Comparison of ENCODE assay signal across 10 mouse cellular contexts in the genomic region with DNA sequence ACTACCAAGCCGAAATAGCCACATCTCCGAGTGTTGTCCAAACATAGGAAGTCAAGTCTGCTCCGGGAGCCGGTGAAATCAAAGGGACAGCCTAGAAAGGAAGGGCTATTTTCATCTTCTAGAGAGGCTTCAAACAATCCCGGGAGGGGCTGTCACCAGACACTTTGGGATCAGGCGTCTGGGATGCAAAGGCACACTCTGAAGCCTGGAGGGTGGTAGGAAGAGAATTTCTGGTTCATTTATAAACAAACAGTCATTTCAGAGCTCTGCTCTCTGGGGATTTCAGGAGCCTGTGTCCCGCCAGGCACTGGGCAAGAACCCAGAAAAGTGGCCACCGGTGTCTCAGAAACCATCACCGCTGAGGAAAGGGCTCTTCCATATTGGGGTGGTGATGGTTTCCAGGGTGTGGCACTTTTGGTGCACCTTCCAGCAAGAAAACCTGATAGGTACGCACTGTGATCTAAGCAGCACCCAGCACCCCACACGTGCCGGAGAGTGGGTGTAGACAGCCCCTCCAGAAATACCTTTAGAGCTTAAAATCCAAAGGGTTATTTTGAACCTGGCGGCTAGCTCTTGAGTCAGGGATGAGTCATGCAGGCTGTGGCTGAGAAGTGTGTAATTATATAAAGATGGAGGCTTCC. TPM values are rescaled to one million over a fixed set of nuclear protein-coding genes. Genes with fewer than 3 reads are reported as not detected.
A peak's percentile ranks its signal among the peaks of the same experiment; 100 is the strongest.
DNase-seq lines count a peak whose midpoint lies in the region; ATAC-seq and TF ChIP-seq lines count a peak whose summit lies in the region.
"Had no signal": no experiment of that assay in that cellular context is flagged by ENCODE, and none has a peak within 500 bp of the region (broad histone marks: within the 10 kb centered on the region; RNA-seq: fewer than 3 reads in every experiment).

No protein-coding gene starts in this region.

- ATAC-seq in intestine, embryonic 14.5 days (replicated peaks; ENCODE audit: low FRiP score, low TSS enrichment, low read depth): no peak
- no peak for ATAC-seq in intestine, postnatal 0 days
- ATAC-seq in embryonic facial prominence, embryonic 15.5 days (ENCODE audit: insufficient number of reproducible peaks, low FRiP score, low TSS enrichment, low read depth): no peak
- ATAC-seq: midbrain, embryonic 15.5 days had no signal

- no peak overlapping the region for H3K4me2 ChIP-seq in intestine, embryonic 14.5 days (ENCODE audit: low read length)
- no peak overlapping the region for H3K4me2 ChIP-seq in intestine, postnatal 0 days (replicated peaks; ENCODE audit: low read depth)
- no peak overlapping the region for H3K4me2 ChIP-seq in embryonic facial prominence, embryonic 15.5 days (replicated peaks)
- H3K4me2 ChIP-seq: embryonic facial prominence, embryonic 12.5 days; midbrain, embryonic 15.5 days had no signal

- 33% methylated on average over 13 of the region's 13 CpGs for WGBS in intestine, embryonic 14.5 days
- 49% methylated on average over 13 of the region's 13 CpGs for WGBS in intestine, postnatal 0 days
- WGBS in embryonic facial prominence, embryonic 15.5 days: 40% methylated on average over 13 of the region's 13 CpGs
- 35% methylated on average over 13 of the region's 13 CpGs for WGBS in olfactory bulb, adult 2 months
- WGBS in thymus, adult 2 months: 92% methylated on average over 13 of the region's 13 CpGs

- peak overlapping the region; percentile 67; the same call in 1 of the 2 replicates for H3K27ac ChIP-seq in intestine, embryonic 14.5 days (ENCODE audit: low read depth)
- H3K27ac ChIP-seq in intestine, postnatal 0 days (ENCODE audit: low read depth, low read length): no peak overlapping the region
- H3K27ac ChIP-seq in embryonic facial prominence, embryonic 15.5 days (replicated peaks): peak overlapping the region; percentile 60; the same call in 1 of the 2 replicates
- H3K27ac ChIP-seq in olfactory bulb, adult 2 months (ENCODE audit: insufficient read depth, low read depth, low read length): peak overlapping the region; percentile 98
- H3K27ac ChIP-seq in thymus, adult 2 months (ENCODE audit: control insufficient read depth, insufficient read depth, low read length): no peak overlapping the region
- H3K27ac ChIP-seq: midbrain, embryonic 15.5 days had no signal

- TF ChIP-seq POLR2A in olfactory bulb, adult 2 months (IDR thresholded peaks at IDR 0.05; ENCODE audit: insufficient read depth, low read depth, low read length): no peak
- no peak for TF ChIP-seq POLR2A in thymus, adult 2 months (IDR thresholded peaks at IDR 0.05; ENCODE audit: control insufficient read depth, extremely low read depth, insufficient read depth, low read length, poor library complexity)

- no peak overlapping the region for H3K4me3 ChIP-seq in intestine, embryonic 14.5 days (ENCODE audit: low read depth, low read length)
- H3K4me3 ChIP-seq in intestine, postnatal 0 days (ENCODE audit: low read depth, low read length): no peak overlapping the region
- no peak overlapping the region for H3K4me3 ChIP-seq in embryonic facial prominence, embryonic 15.5 days (replicated peaks)
- no peak overlapping the region for H3K4me3 ChIP-seq in olfactory bulb, adult 2 months (ENCODE audit: insufficient read depth, low read depth, low read length)
- no peak overlapping the region for H3K4me3 ChIP-seq in thymus, adult 2 months (ENCODE audit: control insufficient read depth, insufficient read depth, low read length)
- H3K4me3 ChIP-seq: embryonic facial prominence, embryonic 12.5 days; midbrain, embryonic 15.5 days had no signal

- no peaks in the 10 kb centered on the region for H3K36me3 ChIP-seq in intestine, embryonic 14.5 days (ENCODE audit: control insufficient read depth, insufficient read depth, low read length)
- H3K36me3 ChIP-seq in intestine, postnatal 0 days (ENCODE audit: control insufficient read depth, insufficient read depth): no peaks in the 10 kb centered on the region
- H3K36me3 ChIP-seq in embryonic facial prominence, embryonic 15.5 days: no peaks in the 10 kb centered on the region
- H3K36me3 ChIP-seq in thymus, adult 2 months (ENCODE audit: control insufficient read depth, insufficient read depth, low read length): no peaks in the 10 kb centered on the region
- H3K36me3 ChIP-seq: embryonic facial prominence, embryonic 12.5 days; midbrain, embryonic 15.5 days had no signal

- peaks cover 26% of the 10 kb centered on the region for H3K4me1 ChIP-seq in intestine, embryonic 14.5 days (replicated peaks; ENCODE audit: control insufficient read depth, insufficient read depth, low read length)
- H3K4me1 ChIP-seq in intestine, postnatal 0 days (replicated peaks; ENCODE audit: control insufficient read depth, insufficient read depth, low read length): no peaks in the 10 kb centered on the region; the same call in none of the 2 replicates
- H3K4me1 ChIP-seq in embryonic facial prominence, embryonic 15.5 days: peaks cover 25% of the 10 kb centered on the region
- H3K4me1 ChIP-seq in olfactory bulb, adult 2 months (ENCODE audit: control insufficient read depth, insufficient read depth, low read length): peaks cover 44% of the 10 kb centered on the region
- H3K4me1 ChIP-seq in thymus, adult 2 months (replicated peaks; ENCODE audit: control insufficient read depth, insufficient read depth, low read length): peaks cover 13% of the 10 kb centered on the region

- no peak for DNase-seq in intestine, embryonic 14.5 days (ENCODE audit: low spot score)
- DNase-seq in kidney, postnatal 25 days: peak; percentile 26 to 57
- no peak for DNase-seq in thymus, adult 2 months
- DNase-seq in embryo, embryonic 9.5 days (ENCODE audit: extremely low spot score): no peak
- DNase-seq in cerebellum, postnatal 36 days: no peak

- no peak overlapping the region for H3K9ac ChIP-seq in intestine, embryonic 14.5 days (ENCODE audit: low read length)
- H3K9ac ChIP-seq in intestine, postnatal 0 days (ENCODE audit: low read depth, low read length): no peak overlapping the region
- H3K9ac ChIP-seq in embryonic facial prominence, embryonic 15.5 days: no peak overlapping the region
- H3K9ac ChIP-seq: embryonic facial prominence, embryonic 12.5 days; midbrain, embryonic 15.5 days had no signal

- no peak for TF ChIP-seq CTCF in intestine, postnatal 0 days (IDR thresholded peaks at IDR 0.05; ENCODE audit: low read depth)
- TF ChIP-seq CTCF in olfactory bulb, adult 2 months (IDR thresholded peaks at IDR 0.05; ENCODE audit: insufficient read depth, low read depth, low read length): no peak
- TF ChIP-seq CTCF in thymus, adult 2 months (IDR thresholded peaks at IDR 0.05; ENCODE audit: borderline replicate concordance, control insufficient read depth, extremely low read depth, insufficient read depth, low read length, poor library complexity): no peak

- no peaks in the 10 kb centered on the region for H3K27me3 ChIP-seq in intestine, embryonic 14.5 days (replicated peaks; ENCODE audit: control insufficient read depth, insufficient read depth, low read length)
- no peaks in the 10 kb centered on the region for H3K27me3 ChIP-seq in intestine, postnatal 0 days (replicated peaks; ENCODE audit: control insufficient read depth, insufficient read depth, low read length)
- no peaks in the 10 kb centered on the region for H3K27me3 ChIP-seq in embryonic facial prominence, embryonic 15.5 days
- no peaks in the 10 kb centered on the region for H3K27me3 ChIP-seq in thymus, adult 2 months (ENCODE audit: control insufficient read depth, insufficient read depth, low read length)
- H3K27me3 ChIP-seq: embryonic facial prominence, embryonic 12.5 days; midbrain, embryonic 15.5 days had no signal

- H3K9me3 ChIP-seq in intestine, embryonic 14.5 days (ENCODE audit: control insufficient read depth, low read length): no peaks in the 10 kb centered on the region
- H3K9me3 ChIP-seq in intestine, postnatal 0 days (ENCODE audit: control insufficient read depth): no peaks in the 10 kb centered on the region
- H3K9me3 ChIP-seq in embryonic facial prominence, embryonic 15.5 days (replicated peaks): no peaks in the 10 kb centered on the region
- H3K9me3 ChIP-seq: embryonic facial prominence, embryonic 12.5 days; midbrain, embryonic 15.5 days had no signal

RNA-seq across cellular contexts. Expression of a gene that starts 17.3 kb away (rescaled TPM):
- polyA plus RNA-seq in intestine, embryonic 14.5 days (2014; fragmentation: Nextera tagmentation; extraction: Ambion mirVana): 2.0 TPM in 2 replicates
- polyA plus RNA-seq in intestine, postnatal 0 days (2015; fragmentation: Nextera tagmentation; extraction: Ambion mirVana): 1.0 and 1.3 TPM in 2 replicates
- polyA plus RNA-seq in embryonic facial prominence, embryonic 15.5 days (2015; fragmentation: Nextera tagmentation; extraction: Ambion mirVana): 3.8 and 5.0 TPM in 2 replicates
- not detected in 2 replicates for polyA plus RNA-seq in olfactory bulb, adult 2 months (2012; ENCODE audit: insufficient read depth, insufficient read length, low replicate concordance, missing spikeins)
- 16.1 and 16.5 TPM in 2 replicates for polyA plus RNA-seq in thymus, adult 2 months (2012; rRNA removed)

RNA-seq across cellular contexts. Expression of a gene that starts 24.5 kb away (rescaled TPM):
- not detected in 2 replicates for polyA plus RNA-seq in intestine, embryonic 14.5 days (2014; fragmentation: Nextera tagmentation; extraction: Ambion mirVana)
- polyA plus RNA-seq in intestine, postnatal 0 days (2015; fragmentation: Nextera tagmentation; extraction: Ambion mirVana): not detected in 2 replicates
- 63.7 and 71.1 TPM in 2 replicates for polyA plus RNA-seq in embryonic facial prominence, embryonic 15.5 days (2015; fragmentation: Nextera tagmentation; extraction: Ambion mirVana)
- polyA plus RNA-seq in olfactory bulb, adult 2 months (2012; ENCODE audit: insufficient read depth, insufficient read length, low replicate concordance, missing spikeins): not detected in 2 replicates
- polyA plus RNA-seq in thymus, adult 2 months (2012; rRNA removed): 0.61 and 0.81 TPM in 2 replicates

RNA-seq across cellular contexts. Expression of a gene that starts 45.8 kb away (rescaled TPM):
- polyA plus RNA-seq in intestine, embryonic 14.5 days (2014; fragmentation: Nextera tagmentation; extraction: Ambion mirVana): 0.24 and 0.42 TPM in 2 replicates
- polyA plus RNA-seq in intestine, postnatal 0 days (2015; fragmentation: Nextera tagmentation; extraction: Ambion mirVana): 0.10 TPM in 2 replicates
- 0.12 and 0.31 TPM in 2 replicates for polyA plus RNA-seq in embryonic facial prominence, embryonic 15.5 days (2015; fragmentation: Nextera tagmentation; extraction: Ambion mirVana)
- polyA plus RNA-seq in olfactory bulb, adult 2 months (2012; ENCODE audit: insufficient read depth, insufficient read length, low replicate concordance, missing spikeins): 155 TPM in 1 of 2 replicates, not detected in the other
- polyA plus RNA-seq in thymus, adult 2 months (2012; rRNA removed): 7.8 and 13.3 TPM in 2 replicates

Comparison
In these comparisons a context has a peak if more than half of its experiments do, and no peak if none do; other contexts are left out.
1. H3K27ac ChIP-seq: peak in intestine, embryonic 14.5 days (single experiment), embryonic facial prominence, embryonic 15.5 days (single experiment) and olfactory bulb, adult 2 months (single experiment); none in intestine, postnatal 0 days (single experiment) and thymus, adult 2 months (single experiment).
2. DNase-seq: peak in kidney, postnatal 25 days (2 of 2); none in intestine, embryonic 14.5 days (single experiment), thymus, adult 2 months (single experiment), embryo, embryonic 9.5 days (single experiment) and cerebellum, postnatal 36 days (0 of 2).
3. RNA of a gene that starts 24.5 kb away (polyA plus RNA-seq): 63.7 to 71.1 TPM in embryonic facial prominence, embryonic 15.5 days; 0.61 to 0.81 TPM in thymus, adult 2 months, not detected in intestine, embryonic 14.5 days, not detected in intestine, postnatal 0 days and not detected in olfactory bulb, adult 2 months; every median in the first group is over 10 times any median in the second.